Mouse (Mus musculus) adrenal gland, adult (tissue): ENCODE measurements around the gene Dram1.
A peak's percentile ranks its signal among the peaks of the same experiment; 100 is the strongest.
"Not testable (repeated sequence)": the region's sequence is repeated elsewhere in the genome, so short reads cannot be mapped to it uniquely, and the experiment has no call there.

ENCODE experiments used
- DNase-seq, 2 experiments: peaks; one replicate each; pipeline ENCODE4 v3.0.0; 2022 to 2023; ENCODE audit warnings: low spot score in 1 of 2; ENCODE audit not compliant: inconsistent age in 2 of 2

Gene Dram1

DNA sequence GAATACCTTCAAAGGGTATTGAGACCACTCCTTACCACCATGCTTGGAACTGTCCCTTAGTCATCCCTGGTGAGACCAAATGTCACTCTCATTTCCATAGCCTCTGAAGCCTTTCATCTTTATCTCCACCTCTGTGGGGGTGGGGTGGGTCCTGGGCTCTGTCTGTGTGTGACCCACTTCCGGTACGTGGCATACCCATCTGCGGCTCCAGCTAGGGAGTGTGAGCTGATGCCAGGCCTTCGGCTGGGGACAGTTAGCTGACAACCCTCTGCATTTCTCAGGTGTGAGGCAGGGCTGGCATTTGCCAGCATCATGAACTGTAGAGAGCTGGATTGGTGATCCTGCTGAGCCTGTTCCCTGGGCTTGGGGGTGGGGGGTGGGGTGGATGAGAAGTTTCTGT lies 10.7 kb upstream of the Dram1 start:
- peak in 1 of 2 experiments; percentile 53 for DNase-seq

DNA sequence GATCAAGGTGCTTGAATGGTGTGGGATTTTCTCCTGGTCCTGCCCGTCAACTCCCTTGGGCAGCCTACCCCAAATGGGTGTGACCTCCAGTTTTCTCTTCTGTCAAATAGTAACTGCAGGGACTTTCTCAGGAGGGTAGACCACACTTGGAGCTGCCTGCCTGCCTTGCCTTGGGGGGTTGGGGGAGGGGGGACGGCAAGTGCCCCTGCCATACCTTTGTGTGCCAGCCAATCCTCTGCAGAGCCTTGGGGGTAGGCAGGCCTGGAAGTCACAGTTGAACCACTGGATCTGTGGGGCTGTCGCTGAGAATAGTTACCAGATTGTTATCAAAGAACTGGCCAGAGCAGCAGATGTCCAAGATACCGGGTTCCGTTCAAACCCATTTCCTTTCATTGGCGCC lies 7.4 kb upstream of the Dram1 start:
- DNase-seq: no peak

DNA sequence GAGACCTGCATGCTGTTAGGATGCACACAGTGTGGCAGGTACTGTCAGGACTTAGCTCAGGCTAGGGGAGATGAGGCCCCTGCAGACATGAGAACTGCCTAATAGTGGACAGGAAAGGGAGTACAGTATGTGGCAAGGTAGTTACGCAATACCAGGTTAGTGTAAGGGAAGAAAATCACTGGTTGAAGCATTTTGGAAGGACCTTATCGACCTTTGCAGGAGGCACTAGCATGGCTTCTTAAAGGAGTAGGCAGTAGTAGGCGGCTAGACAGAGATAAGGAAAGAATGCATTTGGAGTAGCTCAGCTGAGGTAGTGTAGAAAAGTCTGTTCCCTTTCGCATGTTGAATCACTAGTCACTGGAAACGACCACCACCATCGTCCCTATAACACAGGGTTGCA lies 6.9 kb upstream of the Dram1 start:
- no peak for DNase-seq

DNA sequence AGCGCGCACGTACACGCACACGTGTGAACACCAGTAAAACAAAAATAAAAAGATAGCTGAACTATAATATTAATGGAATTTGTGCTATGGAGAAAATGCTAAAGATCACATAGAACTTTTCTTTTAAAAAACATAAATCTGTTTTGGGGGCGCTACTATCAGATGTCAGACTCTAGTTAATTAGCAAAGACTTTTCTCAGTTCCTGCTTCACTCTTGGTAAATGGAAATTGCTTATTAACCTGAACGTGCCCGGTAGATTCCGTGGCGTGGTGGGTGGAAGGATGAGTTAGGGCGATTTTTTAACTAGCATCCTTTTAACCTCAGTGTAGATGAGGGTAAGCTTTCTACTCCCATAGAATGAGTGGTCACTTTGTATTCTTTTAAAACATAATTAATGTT lies 6.4 kb upstream of the Dram1 start:
- DNase-seq: no peak

DNA sequence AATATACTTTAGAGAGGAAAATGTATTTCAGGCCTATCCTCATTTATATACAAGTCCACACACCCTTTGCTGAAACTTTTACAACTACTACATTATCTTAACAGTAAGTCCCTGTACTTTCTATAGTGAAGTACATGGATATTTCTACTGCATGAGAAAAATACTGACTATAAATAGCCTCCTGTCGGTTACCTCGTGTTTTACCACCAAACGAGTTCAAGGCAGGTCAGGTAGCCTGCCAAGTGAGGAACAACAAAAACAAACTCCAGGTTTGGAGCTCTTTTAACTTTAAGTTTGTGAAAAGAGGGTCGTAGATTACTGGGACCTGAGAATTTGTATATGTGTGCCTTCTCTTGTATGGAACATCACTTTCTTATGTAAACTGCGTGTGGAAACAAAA lies 5.2 kb upstream of the Dram1 start:
- DNase-seq: no peak

DNA sequence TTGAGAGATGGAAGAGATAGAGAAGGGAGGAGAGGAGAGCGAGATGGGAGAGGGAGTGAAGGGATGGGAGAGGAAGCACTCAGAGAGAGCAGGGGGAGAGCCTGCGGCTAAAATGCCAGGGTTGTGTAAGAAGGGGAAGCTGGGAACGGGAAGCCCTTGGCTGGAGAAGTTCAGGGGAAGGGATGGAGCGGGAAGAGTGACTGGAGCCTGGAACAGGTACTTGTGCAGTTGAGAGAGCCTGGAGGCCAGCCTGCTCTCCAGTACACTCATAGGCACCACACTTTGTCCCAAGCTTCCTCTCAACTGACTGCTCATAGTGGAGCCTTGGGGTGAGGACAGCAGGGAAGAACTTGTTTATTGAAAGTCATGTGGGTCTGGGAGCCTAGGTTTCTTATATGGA lies 4.6 kb upstream of the Dram1 start:
- DNase-seq: no peak

DNA sequence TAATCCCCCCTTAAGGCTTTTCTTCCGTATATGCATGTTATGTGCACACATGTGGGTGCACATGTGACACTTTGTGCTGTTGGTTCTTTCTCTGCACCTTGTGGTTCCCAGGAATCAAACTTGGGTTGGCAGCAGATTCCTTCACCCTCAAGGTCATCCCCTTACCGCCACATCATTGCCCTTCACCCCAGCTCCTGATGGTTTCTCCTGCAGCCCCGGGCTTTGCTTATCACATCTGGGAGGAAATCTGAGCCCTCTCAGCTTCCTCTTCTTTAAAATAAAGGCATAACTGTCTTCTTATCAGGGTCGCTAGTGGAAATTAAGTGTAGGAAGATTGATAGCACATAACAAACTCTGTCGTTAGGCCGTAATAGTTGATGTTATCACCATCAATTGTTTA lies 3.1 kb upstream of the Dram1 start:
- peak in 1 of 2 experiments; percentile 54 for DNase-seq

DNA sequence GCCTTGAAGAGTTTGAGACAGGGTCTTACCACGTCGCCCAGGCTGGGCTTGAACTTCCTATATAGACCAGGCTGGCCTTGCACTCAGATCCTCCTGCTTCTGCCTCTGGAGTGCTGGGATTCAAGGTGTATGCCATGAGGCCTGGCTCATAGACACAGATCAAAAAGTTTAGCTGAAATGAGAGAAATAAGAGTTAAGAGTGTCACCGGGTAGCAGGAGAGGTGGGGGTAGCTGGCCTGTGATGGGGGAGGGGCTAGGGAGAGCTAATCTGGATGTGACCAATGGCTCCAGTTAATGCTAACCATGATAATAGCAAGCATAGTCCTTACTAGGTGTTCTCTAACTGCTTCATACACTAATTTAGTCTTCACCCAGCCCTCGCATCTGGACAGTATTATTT lies 2.4 kb upstream of the Dram1 start:
- no peak for DNase-seq

DNA sequence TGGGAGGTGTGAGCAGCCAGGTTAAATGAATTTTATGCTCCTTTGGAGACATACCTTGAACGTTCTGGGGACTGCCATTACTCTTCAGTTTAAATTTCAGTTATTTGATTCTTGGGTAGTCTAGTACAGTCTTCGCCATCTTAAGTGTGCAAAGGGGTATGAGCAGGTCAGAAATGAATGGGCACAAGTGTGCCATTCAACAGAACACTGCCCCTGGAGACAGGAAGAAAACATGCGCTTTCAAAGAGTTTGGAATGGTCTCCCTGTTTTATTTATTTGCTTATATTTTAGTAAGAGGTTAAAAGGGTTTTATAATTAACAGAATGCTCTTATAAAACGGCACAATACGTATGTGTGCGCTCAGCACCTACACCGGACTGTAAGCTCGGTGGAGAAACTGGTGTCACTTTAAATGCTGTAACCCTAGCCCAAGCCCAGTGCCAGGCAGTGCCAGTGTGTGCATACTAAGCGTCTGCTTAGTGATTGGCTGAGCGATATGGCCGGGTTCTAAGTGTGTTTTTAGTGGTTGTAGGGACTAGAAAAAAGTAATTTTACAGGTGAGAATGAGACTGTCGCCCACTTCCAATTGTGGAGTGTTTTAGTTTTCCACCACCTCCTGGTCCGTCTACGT lies 1.7 kb upstream of the Dram1 start:
- peak in 1 of 2 experiments; percentile 48 for DNase-seq

DNA sequence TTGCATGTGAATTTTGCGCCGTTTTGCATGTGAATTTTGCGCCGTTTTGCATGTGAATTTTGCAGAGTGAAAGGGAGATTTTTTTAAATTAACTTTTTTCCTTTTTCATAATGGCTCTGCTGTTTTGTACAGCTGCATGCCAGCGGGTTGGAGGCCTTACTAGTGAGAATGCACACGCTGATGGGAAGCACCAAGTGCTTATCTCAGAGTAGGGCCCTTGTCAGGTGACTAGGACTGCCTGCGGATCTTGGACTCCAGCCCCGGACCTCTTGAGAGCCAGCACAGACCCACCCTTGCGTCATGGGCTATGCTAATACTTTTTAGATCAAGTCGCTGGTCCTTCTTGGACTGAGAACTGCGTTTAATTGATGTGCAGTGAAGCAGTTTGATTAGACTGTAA lies 1.1 kb upstream of the Dram1 start:
- DNase-seq: peak; percentile 51 to 75

DNA sequence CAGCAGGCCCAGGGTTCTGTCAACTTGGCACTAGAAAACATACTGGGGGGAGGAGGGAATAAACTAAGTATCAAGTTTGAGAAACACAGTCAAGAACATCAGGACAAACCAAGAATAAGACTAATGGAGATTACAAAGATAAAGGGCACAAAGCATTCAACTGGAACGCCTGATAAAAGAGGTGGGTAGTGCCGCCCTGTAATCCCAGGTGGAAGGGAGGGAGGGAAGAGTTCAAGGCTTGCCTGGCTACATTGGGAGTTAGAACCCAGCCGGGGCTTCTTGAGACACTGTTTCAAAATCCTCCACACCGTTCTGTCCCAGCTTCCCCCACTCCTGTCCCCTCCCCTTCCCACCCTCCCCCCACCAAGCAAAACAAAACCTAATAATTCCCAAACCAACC lies 1.2 kb downstream of the Dram1 start:
- peak in 1 of 2 experiments; percentile 22 for DNase-seq

DNA sequence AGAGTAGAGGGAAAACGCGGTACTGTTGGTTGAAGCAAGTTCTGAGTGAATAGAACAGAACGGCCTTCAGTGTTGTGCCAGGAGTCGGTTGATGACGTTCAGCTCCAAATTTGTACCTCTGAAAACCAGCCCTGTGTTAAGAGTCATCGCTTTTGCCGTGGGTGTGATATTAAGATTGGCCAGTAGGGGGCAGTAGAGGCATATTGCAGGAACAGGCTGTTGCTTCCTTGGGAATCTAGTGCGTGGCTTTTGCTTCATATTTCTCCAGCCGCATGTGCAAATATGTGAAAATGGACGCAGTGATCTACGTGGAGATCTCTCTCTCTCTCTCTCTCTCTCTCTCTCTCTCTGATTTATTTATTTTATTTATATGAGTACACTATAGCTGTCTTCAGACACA lies 2.1 kb downstream of the Dram1 start:
- peak; percentile 93 to 98 for DNase-seq

DNA sequence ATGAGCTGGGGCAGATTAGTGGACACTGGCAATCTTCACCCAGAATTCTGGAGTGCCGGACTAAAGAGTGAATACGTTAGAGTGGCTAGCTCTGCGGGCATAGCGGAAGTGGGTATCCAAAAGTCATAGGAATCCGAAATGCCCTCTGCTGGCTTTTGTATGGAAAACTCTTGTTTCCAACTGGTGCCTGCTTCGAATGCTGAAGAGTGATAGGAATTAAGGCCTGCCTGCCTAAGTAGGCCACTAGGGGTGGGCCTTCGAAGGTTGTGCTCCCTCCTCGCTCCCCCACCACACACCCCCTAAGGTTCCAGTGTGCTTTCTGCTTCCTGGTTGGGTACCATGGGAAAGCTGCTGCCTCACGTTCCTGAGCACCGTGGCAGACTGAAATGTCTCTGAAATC lies 3.9 kb downstream of the Dram1 start:
- DNase-seq: peak in 1 of 2 experiments; percentile 20

DNA sequence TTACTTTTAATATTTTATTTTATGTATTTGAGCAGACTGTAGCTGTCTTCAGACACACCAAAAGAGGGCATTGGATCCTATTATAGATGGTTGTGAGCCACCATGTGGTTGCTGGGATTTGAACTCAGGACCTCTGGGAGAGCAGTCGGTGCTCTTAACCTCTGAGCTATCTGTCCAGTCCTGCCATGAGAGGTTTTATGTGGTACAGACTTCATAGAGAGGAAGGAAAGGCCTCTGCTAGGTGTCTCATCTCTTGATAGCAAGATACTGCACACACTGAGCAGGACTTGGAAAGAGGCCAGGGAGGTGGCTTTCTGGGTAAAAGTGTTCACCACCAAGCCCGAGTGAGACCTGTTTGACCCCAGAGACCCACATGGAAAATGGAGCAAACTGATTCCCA lies 5.9 kb downstream of the Dram1 start:
- not testable (repeated sequence) for DNase-seq

DNA sequence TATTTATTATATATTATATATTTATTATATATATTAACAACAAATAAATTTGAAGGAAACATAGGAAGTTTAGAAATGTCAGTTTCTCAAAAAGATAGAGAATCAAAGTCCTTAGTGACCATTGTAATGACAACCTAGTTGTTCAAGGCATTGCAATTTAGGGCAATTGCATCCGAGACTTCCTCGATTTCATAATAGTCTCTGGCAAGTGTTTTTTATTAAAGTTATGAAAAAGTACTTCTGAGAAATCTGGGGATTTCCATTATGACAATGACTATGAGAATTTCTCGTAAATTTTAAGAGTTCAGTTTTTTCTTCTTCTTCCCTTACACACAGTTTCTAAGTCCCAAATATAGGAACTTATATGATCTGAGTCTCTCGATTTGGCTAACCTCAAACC lies 6.4 kb downstream of the Dram1 start:
- DNase-seq: no peak

DNA sequence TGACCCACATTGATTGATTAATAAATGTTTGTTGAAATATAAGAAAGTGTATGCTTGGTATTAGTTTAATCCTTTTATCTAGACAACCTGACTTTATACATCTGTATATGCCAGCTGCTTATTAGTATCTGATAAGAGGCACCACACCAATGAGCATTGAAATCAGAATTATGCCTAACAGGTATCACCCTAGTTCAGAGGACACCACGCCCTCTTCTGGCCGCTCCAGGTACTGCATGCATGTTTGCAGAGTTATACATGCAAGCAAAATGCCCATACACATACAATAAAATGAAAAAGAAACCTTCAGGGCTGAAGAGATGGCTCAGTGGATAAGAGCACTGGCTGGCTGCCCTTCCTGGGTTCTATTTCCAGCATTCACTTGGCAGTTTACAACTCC lies 7.1 kb downstream of the Dram1 start:
- no peak for DNase-seq

DNA sequence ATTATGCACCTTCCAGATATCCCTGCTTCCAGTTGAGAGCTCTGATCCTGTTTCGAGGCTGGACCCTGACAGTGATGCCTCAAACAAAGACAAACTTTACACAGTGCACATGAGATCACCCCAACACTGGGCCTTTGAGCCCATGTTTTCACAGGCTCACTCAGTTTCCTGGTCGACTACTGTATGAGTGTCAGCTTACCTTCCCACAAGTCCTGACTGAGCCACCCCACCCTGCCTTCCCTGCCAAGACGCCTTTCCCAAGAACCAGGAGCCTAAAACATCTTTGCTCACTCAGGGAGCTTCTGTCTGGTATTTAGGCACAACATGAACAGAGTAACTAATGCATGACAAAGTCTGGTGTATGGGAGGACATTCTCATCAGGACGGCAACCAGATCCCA lies 9.6 kb downstream of the Dram1 start:
- DNase-seq: no peak

DNA sequence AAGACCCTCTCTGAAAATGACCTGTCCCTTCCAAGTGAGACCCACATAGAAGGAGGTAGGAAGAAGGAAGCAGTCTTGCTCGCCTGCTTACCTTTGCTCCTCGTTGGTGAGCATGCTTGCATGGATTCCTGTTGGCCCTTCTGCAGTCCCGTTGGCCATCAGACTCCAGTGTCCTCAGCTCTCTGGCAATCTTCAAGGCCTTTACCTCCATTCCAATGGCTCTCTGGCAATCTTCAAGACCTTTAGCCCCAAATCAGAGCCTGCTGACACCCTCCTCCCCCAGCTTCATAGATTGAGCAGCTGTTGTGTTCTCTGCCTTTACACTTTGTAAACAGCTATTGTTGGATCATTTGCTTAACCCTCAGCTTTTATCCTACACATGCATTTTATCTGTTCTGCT lies 14.7 kb downstream of the Dram1 start:
- peak in 1 of 2 experiments; percentile 35 for DNase-seq

DNA sequence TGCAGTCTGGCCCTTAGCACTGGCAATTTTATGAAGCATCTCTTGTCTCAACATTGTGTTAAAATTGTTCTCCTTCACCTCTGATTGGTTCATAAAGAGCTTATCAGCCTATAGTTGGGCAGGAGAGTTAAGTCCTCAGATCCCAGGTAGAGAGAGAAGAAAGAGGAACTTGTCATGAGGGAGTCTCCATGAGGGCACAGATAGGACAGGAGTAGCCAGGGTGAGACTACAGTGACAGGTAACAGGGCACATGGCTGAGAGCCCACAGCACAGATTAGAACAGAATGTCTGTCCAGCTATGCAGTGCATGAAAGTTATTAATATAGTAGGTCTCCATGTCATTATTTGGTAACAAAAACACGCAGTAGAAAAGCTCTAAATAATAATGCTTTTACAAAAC lies 16.7 kb downstream of the Dram1 start:
- no peak for DNase-seq

DNA sequence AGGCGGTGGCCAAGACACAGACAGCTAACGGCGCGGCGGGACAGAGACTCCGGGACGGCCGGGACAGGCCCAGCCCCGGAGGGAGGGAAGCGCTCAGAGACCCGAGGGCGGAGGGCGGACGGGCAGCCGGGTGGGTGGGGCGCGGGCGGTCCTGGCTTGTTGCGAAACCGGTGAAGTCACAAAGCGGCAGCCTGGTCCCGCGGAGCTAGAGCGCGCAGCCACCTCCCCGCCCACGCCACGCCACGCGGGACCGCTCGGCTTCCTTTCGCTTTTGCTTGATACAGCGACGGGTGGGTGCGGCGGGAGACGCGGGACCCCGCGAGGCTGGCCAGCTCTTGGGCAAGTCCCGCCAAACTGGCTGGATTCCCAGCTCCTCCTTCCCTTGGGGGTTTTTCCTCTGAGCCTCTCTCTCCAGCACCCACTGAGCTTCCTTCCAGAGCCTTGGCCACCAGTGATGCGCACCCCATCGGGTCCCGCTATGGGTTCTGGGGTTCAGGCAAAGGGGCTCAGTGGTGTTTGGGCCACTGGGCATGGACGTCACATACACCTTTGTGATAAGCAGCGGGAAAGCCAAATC lies 21.8 kb downstream of the Dram1 start:
- DNase-seq: peak; percentile 82 to 94

DNA sequence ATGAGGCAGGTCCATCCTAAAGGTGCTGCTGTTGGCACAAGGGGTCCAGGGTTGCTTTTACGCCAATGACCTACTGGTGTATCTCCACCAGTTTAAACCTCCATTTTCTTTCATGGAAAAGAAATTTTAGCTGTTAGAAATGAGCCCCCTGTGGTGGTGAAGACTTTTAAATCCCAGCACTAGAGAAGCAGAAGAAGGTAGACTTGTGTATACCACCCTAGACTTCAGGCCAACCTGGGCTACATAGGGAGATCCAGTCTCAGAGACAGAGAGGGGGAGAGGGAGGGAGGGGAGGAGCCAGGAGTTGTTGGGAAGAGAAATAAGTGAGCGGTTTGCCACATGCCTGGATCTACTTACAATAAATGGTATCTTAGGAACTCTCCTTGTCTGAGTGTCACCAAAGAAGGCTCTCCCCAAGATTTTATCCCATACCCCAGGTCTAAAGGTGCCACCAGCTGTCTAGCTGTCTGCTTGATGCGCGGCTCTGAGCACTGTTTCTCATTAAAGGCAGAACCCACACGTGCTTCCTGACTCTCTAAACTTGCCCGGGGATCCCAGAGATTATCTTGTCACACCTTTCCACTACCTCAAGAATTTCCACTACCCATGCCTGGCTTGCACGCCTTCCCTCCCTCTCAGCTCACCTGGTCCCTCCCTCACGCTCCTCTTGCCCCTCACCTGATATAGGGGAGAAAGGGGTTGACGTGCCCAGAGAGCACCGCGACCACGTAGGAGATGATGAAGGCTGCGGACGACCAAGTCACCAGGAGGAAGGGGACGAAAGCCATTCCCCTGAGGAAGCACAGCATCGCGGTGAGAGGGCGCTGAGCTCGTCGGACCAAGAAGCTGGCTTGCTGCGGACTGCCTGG lies 22.5 kb downstream of the Dram1 start:
- no peak for DNase-seq

DNA sequence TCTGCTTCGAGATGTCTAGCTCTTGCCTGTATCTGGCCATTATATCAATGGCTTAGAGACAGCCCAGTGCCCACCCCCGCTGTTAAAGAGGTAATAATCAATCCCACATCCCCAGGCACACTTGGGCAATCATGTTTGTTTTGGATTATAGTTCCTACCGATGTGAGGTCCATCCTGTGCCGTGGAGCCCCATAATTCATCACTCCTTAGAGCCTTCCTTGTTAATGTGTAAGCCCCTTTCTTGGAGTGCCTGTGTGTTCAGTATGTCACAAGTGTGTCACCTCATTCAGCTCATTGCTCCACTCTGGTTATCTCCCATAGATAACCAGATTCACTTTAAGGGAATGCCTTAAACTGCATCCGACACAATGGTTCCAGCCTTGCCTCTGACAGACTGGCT lies 24.3 kb downstream of the Dram1 start:
- no peak for DNase-seq
